Mouse (Mus musculus) intestine, postnatal 0 days (tissue): ENCODE results near the gene Adipor2. TPM values are rescaled to one million over a fixed set of nuclear protein-coding genes. Genes with fewer than 3 reads are reported as not detected.

Experiments used
- ATAC-seq: fragments of 200-750 bp; cut with Nextera tagmentation; 2 replicates; pipeline ENCODE4 v1.8.0; 2017; ENCODE audit warnings: mild to moderate bottlenecking, moderate TSS enrichment, moderate library complexity
- H3K27ac ChIP-seq: fragments of 300-500 bp; sonication (generic); 2 replicates; pipeline ENCODE4 v1.5.1; 2014; ENCODE audit warnings: mild to moderate bottlenecking, low read depth, low read length, moderate library complexity
- H3K27me3 ChIP-seq: fragments of 300-500 bp; sonication (generic); replicated peaks from 2 replicates; pipeline ENCODE4 v1.6.1; 2014; ENCODE audit warnings: low read length, mixed read lengths; ENCODE audit not compliant: control insufficient read depth, insufficient read depth
- H3K36me3 ChIP-seq: fragments of 300-500 bp; sonication (generic); 2 replicates; pipeline ENCODE4 v1.6.1; 2014; ENCODE audit warnings: mild to moderate bottlenecking, moderate library complexity; ENCODE audit not compliant: control insufficient read depth, insufficient read depth
- H3K4me1 ChIP-seq: fragments of 300-500 bp; sonication (generic); replicated peaks from 2 replicates; pipeline ENCODE4 v1.6.1; 2014; ENCODE audit warnings: antibody characterized with exemption, low read length, mixed read lengths; ENCODE audit not compliant: control insufficient read depth, insufficient read depth
- H3K4me2 ChIP-seq: fragments of 300-500 bp; sonication (generic); replicated peaks from 2 replicates; pipeline ENCODE4 v1.6.1; 2014; ENCODE audit warnings: low read depth, mild to moderate bottlenecking, moderate library complexity
- H3K4me3 ChIP-seq: fragments of 300-500 bp; sonication (generic); 2 replicates; pipeline ENCODE4 v1.5.1; 2014; ENCODE audit warnings: low read depth, low read length
- H3K9ac ChIP-seq: fragments of 300-500 bp; sonication (generic); 2 replicates; pipeline ENCODE4 v1.6.1; 2014; ENCODE audit warnings: mild to moderate bottlenecking, low read depth, low read length
- H3K9me3 ChIP-seq: fragments of 300-500 bp; sonication (generic); 2 replicates; pipeline ENCODE4 v1.6.1; 2016; ENCODE audit warnings: mixed run types; ENCODE audit not compliant: control insufficient read depth
- CTCF ChIP-seq: sonication (generic); IDR thresholded peaks from 2 replicates; pipeline ENCODE4 v1.5.1; 2016; ENCODE audit warnings: low read depth, mild to moderate bottlenecking, control low read depth, antibody characterized with exemption, moderate library complexity
- WGBS: fragments of 180-500 bp; shearing (Covaris S2); extraction: QIAGEN DNeasy Blood & Tissue Kit; methylation state at CpG from one replicate; pipeline ENCODE4 v1.1.7; 2014; 5-methylcytosine and 5-hydroxymethylcytosine counted together
- polyA plus RNA-seq: library from polyadenylated mRNA; unstranded; fragments of >200 nt; fragmentation: Nextera tagmentation; extraction: Ambion mirVana; gene quantifications from 2 replicates; pipeline ENCODE4 v1.2.1, GENCODE M21; 2015

Gene Adipor2
- polyA plus RNA-seq, 1 experiment from 2014 or later, result 106 TPM

- H3K4me2 ChIP-seq, result no peak overlapping the region
- WGBS, result 51% methylated on average over 6 of the region's 6 CpGs
- no peaks in the 10 kb centered on the region for H3K27me3 ChIP-seq
- no peak for TF ChIP-seq CTCF
- H3K36me3 ChIP-seq, result peaks cover 44% of the 10 kb centered on the region
- no peaks in the 10 kb centered on the region for H3K9me3 ChIP-seq
- peak; percentile 66 for ATAC-seq
- no peak overlapping the region for H3K9ac ChIP-seq
- no peaks in the 10 kb centered on the region for H3K4me1 ChIP-seq
- H3K27ac ChIP-seq, result no peak overlapping the region
- H3K4me3 ChIP-seq, result no peak overlapping the region
These were observed 65.0 kb downstream of the Adipor2 start for GRCm38 (mm10) chr6:119352501-119352900.

GRCm38 (mm10) chr6:119351656-119352055 is 65.8 kb downstream of the Adipor2 start:
- TF ChIP-seq CTCF, result no peak
- Histone ChIP-seq H3K9ac (no peak overlapping the region), H3K36me3 (peaks cover 38% of the 10 kb centered on the region), H3K4me2 (no peak overlapping the region), H3K4me1 (no peaks in the 10 kb centered on the region), H3K4me3 (no peak overlapping the region), H3K9me3 (no peaks in the 10 kb centered on the region), H3K27ac (no peak overlapping the region), H3K27me3 (no peaks in the 10 kb centered on the region)
- ATAC-seq, result no peak
- 76% methylated on average over 8 of the region's 8 CpGs for WGBS

DNA sequence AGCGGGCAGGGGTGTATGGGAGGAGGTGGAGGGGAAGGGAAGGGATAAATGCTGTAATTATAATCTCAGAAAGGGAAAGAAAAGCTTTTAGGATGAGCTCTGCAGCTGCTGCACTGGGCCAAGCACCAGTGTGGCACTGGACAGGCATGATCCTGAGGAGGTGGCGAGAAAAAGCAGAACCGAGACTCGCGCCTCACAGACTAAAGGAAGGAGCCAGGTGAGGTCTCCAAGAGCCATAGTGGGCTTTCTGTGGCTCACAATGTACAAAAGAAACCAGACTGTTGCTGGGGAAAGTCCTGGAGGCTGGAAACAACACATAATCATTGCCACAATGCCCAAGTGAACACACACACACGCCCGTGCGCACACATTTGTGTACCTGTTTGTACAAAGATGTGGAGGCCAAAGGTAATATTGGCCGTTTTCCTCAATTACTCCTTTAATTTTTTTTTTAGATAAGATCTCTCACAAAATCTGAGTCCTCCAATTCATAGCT is 66.8 kb downstream of the Adipor2 start:
- Histone ChIP-seq H3K9me3 (no peaks in the 10 kb centered on the region), H3K4me2 (no peak overlapping the region), H3K27me3 (no peaks in the 10 kb centered on the region), H3K27ac (no peak overlapping the region; the same call in 1 of the 2 replicates), H3K4me1 (no peaks in the 10 kb centered on the region), H3K4me3 (no peak overlapping the region), H3K9ac (no peak overlapping the region), H3K36me3 (peaks cover 33% of the 10 kb centered on the region)
- no peak for TF ChIP-seq CTCF
- no peak for ATAC-seq
- WGBS, result 82% methylated on average over 9 of the region's 9 CpGs

- Histone ChIP-seq H3K4me3 (no peak overlapping the region), H3K4me2 (no peak overlapping the region), H3K9ac (no peak overlapping the region), H3K27ac (no peak overlapping the region), H3K9me3 (no peaks in the 10 kb centered on the region), H3K27me3 (no peaks in the 10 kb centered on the region), H3K4me1 (no peaks in the 10 kb centered on the region), H3K36me3 (peaks cover 8% of the 10 kb centered on the region)
- WGBS, result 0% methylated on average over 1 of the region's 1 CpGs
- no peak for ATAC-seq
- TF ChIP-seq CTCF, result peak; percentile 86
These were observed 69.3 kb downstream of the Adipor2 start for GRCm38 (mm10) chr6:119348234-119348633.

DNA sequence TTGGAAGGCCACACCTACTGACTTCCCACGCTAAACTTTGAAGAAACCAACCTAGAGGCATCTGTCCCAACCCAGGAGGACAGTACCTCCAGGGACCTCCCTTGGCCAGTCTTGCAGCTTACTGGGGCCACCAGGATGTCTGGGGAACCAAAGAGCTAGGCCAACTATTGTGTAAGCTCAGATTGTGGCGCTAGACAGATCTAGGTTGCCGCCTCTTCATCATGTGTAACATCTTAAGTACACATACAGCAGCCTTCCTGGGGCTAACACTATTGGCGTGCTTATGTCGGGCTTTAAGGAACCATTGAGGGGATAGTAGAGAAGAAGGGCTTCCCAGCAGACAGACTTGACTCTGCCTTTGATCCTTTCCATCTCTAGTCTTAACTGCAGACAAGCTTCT is 69.7 kb downstream of the Adipor2 start:
- WGBS, result 62% methylated on average over 5 of the region's 5 CpGs

GRCm38 (mm10) chr6:119346257-119346656 is 71.2 kb downstream of the Adipor2 start:
- Histone ChIP-seq H3K4me2 (no peak overlapping the region), H3K36me3 (no peaks in the 10 kb centered on the region), H3K27ac (no peak overlapping the region), H3K4me3 (no peak overlapping the region), H3K9ac (no peak overlapping the region), H3K9me3 (no peaks in the 10 kb centered on the region), H3K27me3 (no peaks in the 10 kb centered on the region), H3K4me1 (no peaks in the 10 kb centered on the region)
- 55% methylated on average over 10 of the region's 10 CpGs for WGBS
- TF ChIP-seq CTCF, result no peak
- ATAC-seq, result no peak

More for the DNA sequence above, 69.7 kb downstream of the Adipor2 start:
- ATAC-seq, result no peak
- Histone ChIP-seq H3K4me3 (no peak overlapping the region), H3K4me2 (no peak overlapping the region), H3K36me3 (peaks cover 4% of the 10 kb centered on the region; the same call in 1 of the 2 replicates), H3K9me3 (no peaks in the 10 kb centered on the region), H3K27ac (no peak overlapping the region), H3K4me1 (no peaks in the 10 kb centered on the region), H3K9ac (no peak overlapping the region), H3K27me3 (no peaks in the 10 kb centered on the region)
- no peak for TF ChIP-seq CTCF

DNA sequence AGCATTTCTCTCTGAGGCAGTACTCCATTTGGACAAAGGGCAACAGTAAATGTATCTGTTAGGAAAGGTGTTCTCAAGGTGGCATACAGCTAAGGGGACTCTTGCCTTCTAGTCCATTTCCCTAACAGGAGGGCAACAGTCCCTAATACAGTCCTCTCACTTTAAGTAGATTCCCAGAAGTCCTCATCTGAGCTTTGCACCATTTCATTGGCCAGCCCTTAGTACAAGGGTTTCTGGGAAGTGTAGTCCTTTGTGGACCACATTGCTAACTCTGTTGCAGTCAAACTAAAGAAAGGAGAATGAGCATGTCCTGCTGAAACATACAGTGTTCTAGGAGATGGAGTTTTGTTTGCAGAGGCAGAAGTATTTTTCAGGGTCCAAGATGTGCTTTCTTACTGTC is 76.1 kb downstream of the Adipor2 start:
- Histone ChIP-seq H3K9ac (no peak overlapping the region), H3K27ac (no peak overlapping the region), H3K4me3 (no peak overlapping the region), H3K4me1 (no peaks in the 10 kb centered on the region), H3K27me3 (no peaks in the 10 kb centered on the region), H3K9me3 (no peaks in the 10 kb centered on the region), H3K4me2 (no peak overlapping the region), H3K36me3 (no peaks in the 10 kb centered on the region)
- no peak for ATAC-seq
- no peak for TF ChIP-seq CTCF
